Mouse (Mus musculus) cerebellum, adult 11-12 months (tissue): Measurements from ENCODE around the gene Cenpc1.

Experiments
- DNase-seq: peaks from one replicate; pipeline ENCODE4 v3.0.0; 2022

Gene Cenpc1

DNA sequence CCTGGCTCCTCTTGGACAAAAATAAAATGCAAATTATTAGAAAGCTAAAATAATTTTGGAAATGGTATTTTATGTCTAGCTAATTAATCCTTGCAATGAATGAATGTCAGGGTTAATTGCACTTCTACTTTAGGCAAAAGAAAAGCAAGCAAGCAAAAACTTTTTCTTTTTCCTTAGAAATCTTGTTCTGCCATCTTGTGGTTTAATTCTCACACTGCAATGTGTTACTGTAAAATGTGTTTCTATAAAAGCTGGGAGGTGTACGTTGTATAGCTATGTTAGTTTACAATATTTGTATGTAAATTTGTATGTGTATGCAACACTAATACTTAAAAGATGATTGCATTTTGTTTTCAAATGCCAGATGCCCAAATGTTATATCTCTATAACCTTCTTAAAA lies 70.8 kb downstream of the Cenpc1 start:
- DNase-seq, result no peak

DNA sequence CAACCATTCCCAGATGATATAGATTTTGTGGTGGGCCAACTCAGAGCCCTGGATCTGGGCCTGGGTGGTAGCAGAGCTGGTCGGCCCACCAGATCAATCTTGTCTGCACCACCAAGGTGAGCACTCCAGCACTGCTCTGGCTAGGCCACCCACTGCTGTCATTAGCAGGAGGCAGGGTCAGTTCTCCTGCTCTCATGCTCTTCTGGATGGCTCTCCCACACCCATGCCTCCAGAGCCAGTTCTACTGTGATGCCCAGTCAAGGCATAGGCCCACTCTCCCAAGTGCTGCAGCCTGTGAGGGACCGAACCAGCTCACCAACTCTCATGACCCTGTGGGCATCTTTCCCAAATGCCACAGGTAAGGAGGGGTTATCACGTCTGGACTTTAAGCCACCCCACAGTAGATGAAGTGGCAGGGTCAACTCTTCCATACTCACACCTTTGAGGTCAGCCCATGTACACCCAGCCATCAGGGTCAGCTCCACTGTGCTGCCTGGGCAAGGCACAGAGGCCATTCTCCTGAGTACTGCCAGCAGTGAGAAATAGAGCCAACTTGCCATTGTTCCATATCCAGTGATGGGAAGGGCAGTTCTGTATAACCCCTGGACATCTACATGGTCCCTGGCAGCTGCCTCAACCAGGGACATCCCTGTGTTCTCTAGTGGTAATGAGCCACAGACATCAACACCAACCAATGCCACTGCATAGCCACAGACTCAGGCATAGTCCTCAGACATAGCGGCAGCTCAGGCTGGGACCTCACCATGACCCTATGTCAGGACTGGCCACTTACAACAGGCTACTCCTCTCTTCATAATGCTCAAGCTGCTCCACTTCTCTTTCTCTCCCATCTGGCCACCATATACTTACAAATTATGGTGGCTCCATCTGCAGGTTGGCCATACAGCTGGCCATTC lies 72.3 kb downstream of the Cenpc1 start:
- DNase-seq, result no peak

DNA sequence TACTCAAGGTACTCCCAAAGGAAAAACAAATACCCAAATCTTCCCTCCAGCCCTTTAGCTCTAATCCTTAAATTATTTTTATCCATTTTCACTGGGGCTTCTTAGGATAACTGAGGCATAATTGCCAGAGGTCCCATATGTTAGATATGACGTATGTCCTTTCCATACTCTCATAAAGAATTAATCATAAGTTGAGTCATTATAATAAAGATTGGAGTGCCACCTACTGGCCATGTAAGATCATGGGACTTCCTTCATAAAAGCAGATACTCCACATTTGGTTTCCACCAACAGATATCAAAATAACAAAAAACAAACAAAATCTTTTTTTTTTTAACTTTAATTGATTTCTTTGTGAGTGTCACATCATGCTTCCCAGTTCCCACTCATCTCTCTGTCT lies 73.3 kb downstream of the Cenpc1 start:
- DNase-seq, result no peak

DNA sequence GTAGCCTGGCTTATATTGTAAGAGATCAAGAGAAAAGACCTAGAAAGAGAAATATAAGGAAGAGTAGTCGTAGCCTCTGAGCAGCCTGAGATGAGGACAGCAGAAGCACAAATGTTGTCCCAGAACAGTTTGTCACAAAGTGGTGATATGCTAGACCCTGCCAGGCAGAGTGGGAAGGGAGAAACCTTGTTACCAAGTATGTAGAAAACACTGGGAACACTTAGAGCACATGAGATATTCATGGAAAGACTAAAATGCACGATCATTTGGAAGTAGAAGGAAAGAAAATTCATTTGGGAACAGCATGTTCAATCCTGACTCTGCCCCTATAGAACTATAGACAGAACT lies 77.9 kb downstream of the Cenpc1 start:
- DNase-seq, result no peak

DNA sequence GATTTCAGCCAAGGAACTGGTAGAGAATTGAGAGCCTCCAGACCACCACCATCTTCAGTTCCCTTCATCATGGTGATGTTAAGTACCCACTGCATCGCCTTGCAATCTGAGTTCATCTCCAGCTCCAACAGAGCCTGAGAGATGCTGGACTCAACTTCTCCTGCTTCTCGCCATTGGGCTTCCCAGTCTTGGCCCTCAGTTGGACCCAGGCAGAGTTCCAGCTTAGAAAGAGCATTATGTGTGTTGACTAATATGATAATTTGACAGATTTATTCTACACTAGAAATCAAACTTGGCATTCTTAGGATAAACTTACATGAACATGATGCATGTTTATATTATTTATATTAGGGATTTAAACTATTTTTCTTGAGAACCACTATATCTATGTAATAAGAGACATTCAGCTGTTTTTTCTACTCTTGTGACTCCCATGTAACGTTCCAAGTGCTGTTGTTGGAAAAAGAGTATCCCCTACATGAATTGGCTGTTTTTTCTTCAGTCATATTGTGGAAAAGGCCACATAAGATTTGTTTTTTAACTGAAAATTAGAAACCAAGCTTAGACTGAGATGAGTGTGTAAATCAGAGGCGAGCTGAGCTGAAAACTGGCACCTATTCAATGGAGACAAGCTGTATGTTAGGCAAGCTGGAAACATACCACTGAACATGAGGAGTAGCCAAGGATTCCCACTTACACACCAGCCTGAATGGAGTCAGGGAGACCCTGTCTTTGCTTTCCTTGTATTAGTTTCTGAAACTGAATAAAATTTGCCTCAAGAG lies 78.5 kb downstream of the Cenpc1 start:
- DNase-seq, result no peak

DNA sequence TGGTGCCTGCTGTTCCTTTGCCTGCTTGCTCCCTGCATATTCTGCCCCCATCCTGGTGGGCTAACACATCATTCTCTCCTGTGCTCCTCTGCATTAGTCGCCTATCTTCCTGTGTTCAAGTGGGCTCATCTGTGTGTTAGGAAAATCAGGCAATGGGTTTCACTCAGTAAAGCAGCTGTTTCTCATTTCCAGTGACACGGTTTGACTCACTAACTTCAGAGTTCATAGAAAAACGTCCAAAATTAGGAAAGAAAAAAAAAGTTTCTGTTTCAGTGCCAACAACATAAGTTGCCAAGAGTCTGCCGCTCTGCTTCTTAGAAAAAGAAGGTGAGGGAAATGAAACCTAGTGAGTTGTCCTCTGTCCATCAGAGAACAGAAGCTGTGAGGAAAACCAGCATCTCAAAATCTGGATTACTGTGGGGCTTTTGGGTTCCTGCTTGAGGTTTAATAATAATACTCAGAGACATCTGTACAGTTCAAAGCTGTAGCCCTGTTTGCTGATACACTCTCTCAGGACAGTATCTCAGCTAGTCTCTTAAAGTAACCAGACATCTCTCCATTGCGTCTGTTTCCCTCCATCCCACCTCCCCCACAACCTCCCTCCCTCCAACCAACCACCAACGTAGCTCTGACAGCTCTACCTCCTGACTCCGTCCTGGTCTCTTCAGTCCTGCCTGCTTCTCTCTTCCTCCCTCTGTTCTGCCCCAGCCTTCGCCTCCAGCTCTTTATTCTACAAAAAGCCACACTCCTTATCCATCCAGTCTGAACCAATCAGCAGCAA lies 87.5 kb downstream of the Cenpc1 start:
- no peak for DNase-seq

DNA sequence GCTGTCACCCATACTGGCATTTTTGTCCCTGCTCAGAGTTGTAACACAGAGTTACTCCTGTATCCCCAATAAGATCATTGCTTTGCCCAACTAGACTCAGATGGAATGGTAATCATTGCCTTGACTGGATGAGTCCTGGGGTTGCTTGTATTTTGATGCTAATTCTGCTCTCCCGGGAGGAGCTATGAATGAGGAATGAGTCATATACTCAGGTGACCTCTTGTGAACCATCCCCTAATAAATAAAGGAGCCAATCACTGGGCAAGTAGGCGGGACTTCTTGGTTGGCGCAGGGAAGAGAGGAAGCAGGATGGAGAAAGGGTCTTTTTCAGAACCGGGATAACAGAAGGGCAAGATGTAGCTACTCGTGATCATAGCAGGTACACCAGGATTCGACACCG lies 102.6 kb downstream of the Cenpc1 start:
- DNase-seq, result no peak
